Mouse (Mus musculus) brown adipose tissue, adult 24 weeks (tissue): ENCODE measurements around the gene Hoxa4. TPM values are rescaled to one million over a fixed set of nuclear protein-coding genes. Genes with fewer than 3 reads are reported as not detected.

Experiments used
- H3K27ac ChIP-seq: fragments of 200-500 bp; replicated peaks from 2 replicates; pipeline ENCODE4 v1.5.1; 2012; ENCODE audit warnings: low read depth, mild to moderate bottlenecking, low read length
- H3K4me1 ChIP-seq: fragments of 200-500 bp; 2 replicates; pipeline ENCODE4 v1.6.1; 2012; ENCODE audit warnings: low read length, mixed read lengths; ENCODE audit not compliant: control insufficient read depth, insufficient read depth, insufficient read length
- H3K4me3 ChIP-seq: fragments of 200-500 bp; 2 replicates; pipeline ENCODE4 v1.5.1; 2012; ENCODE audit warnings: low read depth, mild to moderate bottlenecking, low read length, moderate library complexity; ENCODE audit not compliant: insufficient read depth
- polyA plus RNA-seq: library from polyadenylated mRNA; stranded (reverse); fragments of >200 nt; gene quantifications from 2 replicates; pipeline ENCODE4 v1.2.4, GENCODE M21; 2012; ENCODE audit not compliant: missing spikeins, insufficient read depth, insufficient read length

The Hoxa4 gene
- polyA plus RNA-seq, 1 experiment, result 26.4 TPM

- Histone ChIP-seq H3K27ac (peak overlapping the region; percentile 90), H3K4me1 (peaks cover 25% of the 10 kb centered on the region), H3K4me3 (peak overlapping the region; percentile 86)
These were observed 16.4 kb downstream of the Hoxa4 start for GRCm38 (mm10) chr6:52174968-52175751.

- peak overlapping the region; percentile 61 for H3K4me3 ChIP-seq
- H3K27ac ChIP-seq, result peak overlapping the region; percentile 63
- peaks cover 23% of the 10 kb centered on the region for H3K4me1 ChIP-seq
These were observed 17.9 kb downstream of the Hoxa4 start for GRCm38 (mm10) chr6:52173648-52174047.

- Histone ChIP-seq H3K4me3 (peak overlapping the region; percentile 61), H3K27ac (peak overlapping the region; percentile 63), H3K4me1 (peaks cover 19% of the 10 kb centered on the region)
These were observed 19.1 kb downstream of the Hoxa4 start for GRCm38 (mm10) chr6:52172501-52172900.

GRCm38 (mm10) chr6:52171938-52172337, 19.6 kb downstream of the Hoxa4 start:
- Histone ChIP-seq H3K4me3 (no peak overlapping the region), H3K27ac (no peak overlapping the region), H3K4me1 (peaks cover 20% of the 10 kb centered on the region)

GRCm38 (mm10) chr6:52171331-52171730, 20.2 kb downstream of the Hoxa4 start:
- no peak overlapping the region; the same call in 1 of the 2 replicates for H3K4me3 ChIP-seq
- H3K27ac ChIP-seq, result peak overlapping the region; percentile 73
- H3K4me1 ChIP-seq, result peaks cover 26% of the 10 kb centered on the region

- Histone ChIP-seq H3K4me1 (peaks cover 28% of the 10 kb centered on the region), H3K27ac (peak overlapping the region; percentile 73), H3K4me3 (peak overlapping the region; percentile 42)
These were observed 20.7 kb downstream of the Hoxa4 start for GRCm38 (mm10) chr6:52170898-52171223.

GRCm38 (mm10) chr6:52170166-52170897, 21.2 kb downstream of the Hoxa4 start:
- peak overlapping the region; percentile 42 for H3K4me3 ChIP-seq
- H3K27ac ChIP-seq, result peak overlapping the region; percentile 73
- H3K4me1 ChIP-seq, result peaks cover 29% of the 10 kb centered on the region

GRCm38 (mm10) chr6:52169499-52170165, 21.9 kb downstream of the Hoxa4 start:
- peak overlapping the region; percentile 56 for H3K27ac ChIP-seq
- H3K4me3 ChIP-seq, result peak overlapping the region; percentile 42
- H3K4me1 ChIP-seq, result peaks cover 29% of the 10 kb centered on the region

- Histone ChIP-seq H3K27ac (peak overlapping the region; percentile 25; the same call in 1 of the 2 replicates), H3K4me3 (peak overlapping the region; percentile 41), H3K4me1 (peaks cover 29% of the 10 kb centered on the region)
These were observed 23.1 kb downstream of the Hoxa4 start for GRCm38 (mm10) chr6:52168191-52169055.

GRCm38 (mm10) chr6:52167736-52168161, 23.8 kb downstream of the Hoxa4 start:
- peak overlapping the region; percentile 27; the same call in 1 of the 2 replicates for H3K4me3 ChIP-seq
- no peak overlapping the region; the same call in 1 of the 2 replicates for H3K27ac ChIP-seq

GRCm38 (mm10) chr6:52167176-52167575, 24.4 kb downstream of the Hoxa4 start:
- Histone ChIP-seq H3K4me3 (peak overlapping the region; percentile 27; the same call in 1 of the 2 replicates), H3K27ac (peak overlapping the region; percentile 43; the same call in 1 of the 2 replicates), H3K4me1 (peaks cover 27% of the 10 kb centered on the region)

More at GRCm38 (mm10) chr6:52167736-52168161, 23.8 kb downstream of the Hoxa4 start:
- H3K4me1 ChIP-seq, result peaks cover 29% of the 10 kb centered on the region

- peak overlapping the region; percentile 0; the same call in 1 of the 2 replicates for H3K4me3 ChIP-seq
- H3K4me1 ChIP-seq, result peaks cover 26% of the 10 kb centered on the region
- peak overlapping the region; percentile 43; the same call in 1 of the 2 replicates for H3K27ac ChIP-seq
These were observed 25.0 kb downstream of the Hoxa4 start for GRCm38 (mm10) chr6:52166431-52167077.

- peak overlapping the region; percentile 92 for H3K4me3 ChIP-seq
- peaks cover 19% of the 10 kb centered on the region for H3K4me1 ChIP-seq
- H3K27ac ChIP-seq, result peak overlapping the region; percentile 89
These were observed 25.8 kb downstream of the Hoxa4 start for GRCm38 (mm10) chr6:52165441-52166370.
